Mouse (Mus musculus) forebrain, embryonic 14.5 days (tissue): ENCODE results near the gene Ssb. TPM values are rescaled to one million over a fixed set of nuclear protein-coding genes. Genes with fewer than 3 reads are reported as not detected.
A peak's percentile ranks its signal among the peaks of the same experiment; 100 is the strongest.
"Not testable (repeated sequence)": the region's sequence is repeated elsewhere in the genome, so short reads cannot be mapped to it uniquely, and the experiment has no call there.

ENCODE experiments used
- ATAC-seq: fragments of 200-750 bp; cut with Nextera tagmentation; 2 replicates; pipeline ENCODE4 v1.8.0; 2017; ENCODE audit warnings: mild to moderate bottlenecking, moderate library complexity
- DNase-seq: peaks from one replicate; pipeline ENCODE4 v3.0.0-alpha.2; 2015; ENCODE audit warnings: low spot score
- H3K27ac ChIP-seq: fragments of 300-500 bp; sonication (generic); 2 replicates; pipeline ENCODE4 v1.5.1; 2014; ENCODE audit warnings: low read depth, mild to moderate bottlenecking, control low read depth, low read length, moderate library complexity
- H3K27me3 ChIP-seq: fragments of 300-500 bp; sonication (generic); replicated peaks from 2 replicates; pipeline ENCODE4 v1.6.1; 2014; ENCODE audit warnings: low read length, control low read depth, mixed read lengths; ENCODE audit not compliant: control insufficient read depth, insufficient read depth
- H3K36me3 ChIP-seq: fragments of 300-500 bp; sonication (generic); 2 replicates; pipeline ENCODE4 v1.6.1; 2014; ENCODE audit warnings: low read length, control low read depth; ENCODE audit not compliant: control insufficient read depth, insufficient read depth
- H3K4me1 ChIP-seq: fragments of 300-500 bp; sonication (generic); 2 replicates; pipeline ENCODE4 v1.6.1; 2014; ENCODE audit warnings: antibody characterized with exemption, low read length, control low read depth; ENCODE audit not compliant: control insufficient read depth, insufficient read depth
- H3K4me2 ChIP-seq: fragments of 300-500 bp; sonication (generic); 2 replicates; pipeline ENCODE4 v1.6.1; 2014; ENCODE audit warnings: mild to moderate bottlenecking, control low read depth, low read length
- H3K4me3 ChIP-seq: fragments of 300-500 bp; sonication (generic); 2 replicates; pipeline ENCODE4 v1.5.1; 2014; ENCODE audit warnings: low read depth, low read length, control low read depth
- H3K9ac ChIP-seq: fragments of 300-500 bp; sonication (generic); 2 replicates; pipeline ENCODE4 v1.6.1; 2014; ENCODE audit warnings: mild to moderate bottlenecking, low read length, control low read depth, moderate library complexity
- H3K9me3 ChIP-seq: fragments of 300-500 bp; sonication (generic); replicated peaks from 2 replicates; pipeline ENCODE4 v1.6.1; 2016; ENCODE audit warnings: low read length, control low read depth, mixed read lengths; ENCODE audit not compliant: control insufficient read depth
- WGBS: fragments of 180-500 bp; shearing (Covaris S2); extraction: QIAGEN DNeasy Blood & Tissue Kit; methylation state at CpG from one replicate; pipeline ENCODE4 v1.1.7; 2014; 5-methylcytosine and 5-hydroxymethylcytosine counted together
- polyA plus RNA-seq: library from polyadenylated mRNA; unstranded; fragments of >200 nt; fragmentation: Nextera tagmentation; extraction: Ambion mirVana; gene quantifications from 2 replicates; pipeline ENCODE4 v1.2.1, GENCODE M21; 2014

The Ssb gene
- polyA plus RNA-seq, 1 experiment from 2014 or later: 301 TPM

- ATAC-seq (peak; percentile 33), DNase-seq (peak; percentile 47)
- H3K4me2 ChIP-seq: peak overlapping the region; percentile 91
- no peaks in the 10 kb centered on the region for H3K27me3 ChIP-seq
- peak overlapping the region; percentile 98 for H3K9ac ChIP-seq
- 1% methylated on average over 55 of the region's 55 CpGs for WGBS
- H3K27ac ChIP-seq: peak overlapping the region; percentile 90
- H3K36me3 ChIP-seq: peaks cover 4% of the 10 kb centered on the region
- no peaks in the 10 kb centered on the region for H3K9me3 ChIP-seq
- peak overlapping the region; percentile 100 for H3K4me3 ChIP-seq
- H3K4me1 ChIP-seq: peaks cover 3% of the 10 kb centered on the region; the same call in 1 of the 2 replicates
Observed at GRCm38 (mm10) chr2:69897618-69898575, 36.5 kb downstream of the Ssb start.

- H3K4me1 ChIP-seq: peaks cover 1% of the 10 kb centered on the region; the same call in 1 of the 2 replicates
- peaks cover 4% of the 10 kb centered on the region for H3K36me3 ChIP-seq
- no peak overlapping the region for H3K4me3 ChIP-seq
- ATAC-seq: no peak
- no peak overlapping the region for H3K4me2 ChIP-seq
- no peaks in the 10 kb centered on the region for H3K9me3 ChIP-seq
- WGBS: 97% methylated on average over 3 of the region's 3 CpGs
- no peak for DNase-seq
- no peak overlapping the region for H3K27ac ChIP-seq
- no peaks in the 10 kb centered on the region for H3K27me3 ChIP-seq
- no peak overlapping the region for H3K9ac ChIP-seq
Observed at GRCm38 (mm10) chr2:69903541-69903940, 42.2 kb downstream of the Ssb start.

- not testable (repeated sequence) for H3K27me3 ChIP-seq, ATAC-seq, H3K36me3 ChIP-seq, H3K4me2 ChIP-seq, H3K4me1 ChIP-seq, DNase-seq, H3K9ac ChIP-seq, H3K27ac ChIP-seq, H3K9me3 ChIP-seq, H3K4me3 ChIP-seq
- WGBS: 74% methylated on average over 4 of the region's 4 CpGs
Observed at GRCm38 (mm10) chr2:69907394-69907793, 46.0 kb downstream of the Ssb start.

GRCm38 (mm10) chr2:69912801-69913200, 51.4 kb downstream of the Ssb start:
- ATAC-seq (no peak), DNase-seq (no peak)
- H3K9ac ChIP-seq: no peak overlapping the region
- H3K36me3 ChIP-seq: peaks cover 12% of the 10 kb centered on the region; the same call in 1 of the 2 replicates
- H3K4me3 ChIP-seq: no peak overlapping the region
- H3K9me3 ChIP-seq: no peaks in the 10 kb centered on the region
- 31% methylated on average over 2 of the region's 2 CpGs for WGBS
- H3K27ac ChIP-seq: no peak overlapping the region
- no peaks in the 10 kb centered on the region for H3K4me1 ChIP-seq
- no peaks in the 10 kb centered on the region for H3K27me3 ChIP-seq
- H3K4me2 ChIP-seq: no peak overlapping the region

GRCm38 (mm10) chr2:69917301-69917700, 55.9 kb downstream of the Ssb start:
- no peaks in the 10 kb centered on the region for H3K4me1 ChIP-seq
- H3K27ac ChIP-seq: no peak overlapping the region
- no peak overlapping the region for H3K9ac ChIP-seq
- H3K4me3 ChIP-seq: no peak overlapping the region
- H3K9me3 ChIP-seq: no peaks in the 10 kb centered on the region
- no peak overlapping the region for H3K4me2 ChIP-seq
- DNase-seq (no peak), ATAC-seq (no peak)
- H3K36me3 ChIP-seq: peaks cover 33% of the 10 kb centered on the region
- no peaks in the 10 kb centered on the region for H3K27me3 ChIP-seq
- WGBS: 79% methylated on average over 3 of the region's 3 CpGs

Other genes with a start within 250 kb of the Ssb start
- gene Bbs5, start 214.4 kb upstream of the Ssb start, polyA plus RNA-seq: 17.2 and 18.2 TPM in 2 replicates
- gene Klhl41, start 191.4 kb upstream of the Ssb start, polyA plus RNA-seq: 0.11 and 0.13 TPM in 2 replicates
- 13.7 and 16.8 TPM in 2 replicates for gene Fastkd1, start 148.0 kb upstream of the Ssb start, polyA plus RNA-seq
- 77.8 and 83.6 TPM in 2 replicates for gene Ppig, start 139.0 kb upstream of the Ssb start, polyA plus RNA-seq
- 1.7 and 2.3 TPM in 2 replicates for gene Ccdc173, start 72.0 kb upstream of the Ssb start, polyA plus RNA-seq
- gene Phospho2, start 71.9 kb upstream of the Ssb start, polyA plus RNA-seq: 43.1 and 45.4 TPM in 2 replicates
- 36.7 and 54.1 TPM in 2 replicates for gene Klhl23, start 39.6 kb upstream of the Ssb start, polyA plus RNA-seq
- 31.1 and 34.2 TPM in 2 replicates for gene Mettl5, start 24.1 kb downstream of the Ssb start, polyA plus RNA-seq
- gene Ubr3, start 35.7 kb downstream of the Ssb start, polyA plus RNA-seq: 12.3 and 13.4 TPM in 2 replicates
- gene Myo3b, start 177.6 kb downstream of the Ssb start, polyA plus RNA-seq: 0.09 and 0.17 TPM in 2 replicates